In the genomic region with DNA sequence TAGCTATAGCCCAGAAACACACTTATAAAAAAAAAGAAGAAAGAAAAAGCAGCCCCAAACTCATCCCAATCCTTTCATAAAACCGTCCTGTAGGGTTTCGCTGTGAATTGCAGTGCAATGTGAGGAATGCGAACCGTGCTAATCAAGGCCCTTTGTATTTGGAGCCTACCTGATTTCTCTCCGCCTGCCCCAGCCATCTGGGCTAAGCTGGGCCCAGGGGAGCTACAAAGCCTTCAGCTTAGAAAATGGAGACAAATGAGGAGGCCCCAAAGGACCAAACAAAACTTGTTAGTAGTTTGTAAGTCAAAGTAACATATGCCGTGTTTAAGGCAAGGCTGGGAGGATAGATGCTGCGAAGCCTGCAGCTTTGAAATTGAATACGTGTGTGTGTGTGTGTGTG, we compare ENCODE assay signal across 16 mouse cellular contexts.
DNase-seq lines count a peak whose midpoint lies in the region; ATAC-seq lines count a peak whose summit lies in the region.
"Had no signal": no experiment of that assay in that cellular context is flagged by ENCODE, and none has a peak within 500 bp of the region (broad histone marks: within the 10 kb centered on the region; RNA-seq: fewer than 3 reads in every experiment).

No protein-coding gene starts in this region.

- no peaks in the 10 kb centered on the region for H3K9me3 ChIP-seq in midbrain, embryonic 15.5 days
- H3K9me3 ChIP-seq in midbrain, embryonic 10.5 days (replicated peaks) = peaks cover 6% of the 10 kb centered on the region; the same call in 1 of the 2 replicates
- H3K9me3 ChIP-seq in embryonic facial prominence, embryonic 10.5 days = peaks cover 5% of the 10 kb centered on the region; the same call in 1 of the 2 replicates
- no peaks in the 10 kb centered on the region for H3K9me3 ChIP-seq in limb, embryonic 10.5 days (replicated peaks)
- H3K9me3 ChIP-seq: heart, embryonic 13.5 days; kidney, embryonic 15.5 days; liver, embryonic 13.5 days had no signal

- H3K27me3 ChIP-seq in midbrain, embryonic 15.5 days (replicated peaks) = no peaks in the 10 kb centered on the region
- no peaks in the 10 kb centered on the region for H3K27me3 ChIP-seq in midbrain, embryonic 10.5 days (ENCODE audit: low read depth, poor library complexity, severe bottlenecking)
- H3K27me3 ChIP-seq in embryonic facial prominence, embryonic 10.5 days (replicated peaks; ENCODE audit: low read depth, poor library complexity, severe bottlenecking) = no peaks in the 10 kb centered on the region
- H3K27me3 ChIP-seq in limb, embryonic 10.5 days (ENCODE audit: low read depth, poor library complexity, severe bottlenecking) = no peaks in the 10 kb centered on the region
- H3K27me3 ChIP-seq: heart, embryonic 13.5 days; kidney, embryonic 15.5 days; liver, embryonic 13.5 days had no signal

- 31% methylated on average over 8 of the region's 8 CpGs for WGBS in midbrain, embryonic 15.5 days
- WGBS in midbrain, embryonic 10.5 days = 42% methylated on average over 8 of the region's 8 CpGs
- WGBS in embryonic facial prominence, embryonic 10.5 days = 25% methylated on average over 8 of the region's 8 CpGs
- WGBS in limb, embryonic 10.5 days = 20% methylated on average over 8 of the region's 8 CpGs

- H3K4me1 ChIP-seq in midbrain, embryonic 15.5 days = no peaks in the 10 kb centered on the region
- H3K4me1 ChIP-seq in midbrain, embryonic 10.5 days = peaks cover 11% of the 10 kb centered on the region
- peaks cover 20% of the 10 kb centered on the region for H3K4me1 ChIP-seq in embryonic facial prominence, embryonic 10.5 days
- H3K4me1 ChIP-seq in limb, embryonic 10.5 days = peaks cover 12% of the 10 kb centered on the region; the same call in 1 of the 2 replicates
- H3K4me1 ChIP-seq: kidney, embryonic 15.5 days; liver, embryonic 13.5 days had no signal

- no peak overlapping the region for H3K27ac ChIP-seq in midbrain, embryonic 15.5 days
- H3K27ac ChIP-seq in midbrain, embryonic 10.5 days (replicated peaks) = no peak overlapping the region
- H3K27ac ChIP-seq in embryonic facial prominence, embryonic 10.5 days (replicated peaks) = 0 out of 2 replicates have a peak overlapping the region, but pooled peaks have one; percentile 35
- 0 out of 2 replicates have a peak overlapping the region, but pooled peaks have one; percentile 46 for H3K27ac ChIP-seq in limb, embryonic 10.5 days
- H3K27ac ChIP-seq: heart, embryonic 13.5 days; kidney, embryonic 15.5 days; liver, embryonic 13.5 days had no signal

- H3K4me3 ChIP-seq in midbrain, embryonic 15.5 days = no peak overlapping the region
- no peak overlapping the region for H3K4me3 ChIP-seq in midbrain, embryonic 10.5 days
- H3K4me3 ChIP-seq in embryonic facial prominence, embryonic 10.5 days = no peak overlapping the region
- no peak overlapping the region for H3K4me3 ChIP-seq in limb, embryonic 10.5 days
- H3K4me3 ChIP-seq: heart, embryonic 13.5 days; kidney, embryonic 15.5 days; liver, embryonic 13.5 days had no signal

- no peak overlapping the region for H3K4me2 ChIP-seq in midbrain, embryonic 15.5 days
- H3K4me2 ChIP-seq: heart, embryonic 13.5 days; kidney, embryonic 15.5 days; liver, embryonic 13.5 days had no signal

- no peak for DNase-seq in midbrain, embryonic 10.5 days (ENCODE audit: low spot score)
- peak; percentile 42 for DNase-seq in embryonic facial prominence, embryonic 10.5 days (ENCODE audit: low spot score)
- DNase-seq in limb, embryonic 10.5 days (ENCODE audit: low spot score) = peak; percentile 39
- no peak for DNase-seq in T-cell, adult 2 months (ENCODE audit: low spot score)
- DNase-seq in gastrocnemius, postnatal 10 days = no peak
- DNase-seq in urinary bladder, postnatal 14 days (ENCODE audit: low spot score) = no peak
- DNase-seq: adrenal gland, adult 8-10 months; cerebellum, adult 2 months; gastrocnemius, postnatal 36 days; heart, postnatal 4 days; liver, embryonic 13.5 days; right cerebral cortex, postnatal 4 days had no signal

- no peaks in the 10 kb centered on the region for H3K36me3 ChIP-seq in midbrain, embryonic 15.5 days (replicated peaks)
- peaks cover 3% of the 10 kb centered on the region; the same call in 1 of the 2 replicates for H3K36me3 ChIP-seq in midbrain, embryonic 10.5 days
- H3K36me3 ChIP-seq in embryonic facial prominence, embryonic 10.5 days (replicated peaks) = no peaks in the 10 kb centered on the region
- H3K36me3 ChIP-seq in limb, embryonic 10.5 days = 0 out of 2 replicates have a peak, but pooled peaks cover 5% of the 10 kb centered on the region
- H3K36me3 ChIP-seq: heart, embryonic 13.5 days; kidney, embryonic 15.5 days; liver, embryonic 13.5 days had no signal

- H3K9ac ChIP-seq in midbrain, embryonic 15.5 days = no peak overlapping the region
- H3K9ac ChIP-seq: heart, embryonic 13.5 days; kidney, embryonic 15.5 days; liver, embryonic 13.5 days had no signal

- ATAC-seq in midbrain, embryonic 15.5 days (replicated peaks) = peak; percentile 42; the same call in 1 of the 2 replicates
- ATAC-seq: CD4-positive, CD25-positive, alpha-beta regulatory T cell, adult 4 months had no signal

Comparison
In these comparisons a context has a peak if more than half of its experiments do, and no peak if none do; other contexts are left out.
1. H3K27ac ChIP-seq: peak in embryonic facial prominence, embryonic 10.5 days (single experiment) and limb, embryonic 10.5 days (single experiment); none in midbrain, embryonic 15.5 days (single experiment) and midbrain, embryonic 10.5 days (single experiment).
2. DNase-seq: peak in embryonic facial prominence, embryonic 10.5 days (single experiment) and limb, embryonic 10.5 days (single experiment); none in midbrain, embryonic 10.5 days (single experiment), T-cell, adult 2 months (single experiment), gastrocnemius, postnatal 10 days (single experiment) and urinary bladder, postnatal 14 days (single experiment).